Mouse (Mus musculus) embryonic facial prominence, embryonic 14.5 days (tissue): ENCODE data around the gene E130309D02Rik. TPM values are rescaled to one million over a fixed set of nuclear protein-coding genes. Genes with fewer than 3 reads are reported as not detected.

Source experiments
- ATAC-seq: fragments of 200-750 bp; cut with Nextera tagmentation; 2 replicates; pipeline ENCODE4 v1.8.0; 2017; ENCODE audit warnings: low read depth, moderate number of reproducible peaks, moderate TSS enrichment
- DNase-seq: peaks from one replicate; pipeline ENCODE4 v3.0.0-alpha.2; 2015; ENCODE audit warnings: low spot score
- H3K27ac ChIP-seq: fragments of 300-500 bp; sonication (generic); replicated peaks from 2 replicates; pipeline ENCODE4 v1.5.1; 2014; ENCODE audit warnings: low read depth, mild to moderate bottlenecking, low read length, moderate library complexity
- H3K27me3 ChIP-seq: fragments of 300-500 bp; sonication (generic); replicated peaks from 2 replicates; pipeline ENCODE4 v1.6.1; 2014; ENCODE audit warnings: low read length; ENCODE audit not compliant: control insufficient read depth, insufficient read depth
- H3K36me3 ChIP-seq: fragments of 300-500 bp; sonication (generic); 2 replicates; pipeline ENCODE4 v1.6.1; 2014; ENCODE audit warnings: low read length, mixed read lengths; ENCODE audit not compliant: control insufficient read depth, insufficient read depth
- H3K4me1 ChIP-seq: fragments of 300-500 bp; sonication (generic); 2 replicates; pipeline ENCODE4 v1.6.1; 2014; ENCODE audit warnings: antibody characterized with exemption, low read length; ENCODE audit not compliant: control insufficient read depth, insufficient read depth
- H3K4me2 ChIP-seq: fragments of 300-500 bp; sonication (generic); 2 replicates; pipeline ENCODE4 v1.6.1; 2014; ENCODE audit warnings: low read depth, mild to moderate bottlenecking, low read length, moderate library complexity, mixed read lengths
- H3K4me3 ChIP-seq: fragments of 300-500 bp; sonication (generic); 2 replicates; pipeline ENCODE4 v1.5.1; 2014; ENCODE audit warnings: low read depth, mild to moderate bottlenecking, low read length
- H3K9ac ChIP-seq: fragments of 300-500 bp; sonication (generic); 2 replicates; pipeline ENCODE4 v1.6.1; 2014; ENCODE audit warnings: low read depth, mild to moderate bottlenecking, low read length, moderate library complexity, mixed read lengths
- H3K9me3 ChIP-seq: fragments of 300-500 bp; sonication (generic); 2 replicates; pipeline ENCODE4 v1.6.1; 2016; ENCODE audit warnings: low read length; ENCODE audit not compliant: control insufficient read depth
- WGBS: fragments of 180-500 bp; shearing (Covaris S2); extraction: QIAGEN DNeasy Blood & Tissue Kit; methylation state at CpG from one replicate; pipeline ENCODE4 v1.1.7; 2014; 5-methylcytosine and 5-hydroxymethylcytosine counted together
- polyA plus RNA-seq: library from polyadenylated mRNA; unstranded; fragments of >200 nt; fragmentation: Nextera tagmentation; extraction: Ambion mirVana; gene quantifications from 2 replicates; pipeline ENCODE4 v1.2.1, GENCODE M21; 2014

E130309D02Rik gene
- 22.6 and 26.1 TPM in 2 replicates for polyA plus RNA-seq

DNA sequence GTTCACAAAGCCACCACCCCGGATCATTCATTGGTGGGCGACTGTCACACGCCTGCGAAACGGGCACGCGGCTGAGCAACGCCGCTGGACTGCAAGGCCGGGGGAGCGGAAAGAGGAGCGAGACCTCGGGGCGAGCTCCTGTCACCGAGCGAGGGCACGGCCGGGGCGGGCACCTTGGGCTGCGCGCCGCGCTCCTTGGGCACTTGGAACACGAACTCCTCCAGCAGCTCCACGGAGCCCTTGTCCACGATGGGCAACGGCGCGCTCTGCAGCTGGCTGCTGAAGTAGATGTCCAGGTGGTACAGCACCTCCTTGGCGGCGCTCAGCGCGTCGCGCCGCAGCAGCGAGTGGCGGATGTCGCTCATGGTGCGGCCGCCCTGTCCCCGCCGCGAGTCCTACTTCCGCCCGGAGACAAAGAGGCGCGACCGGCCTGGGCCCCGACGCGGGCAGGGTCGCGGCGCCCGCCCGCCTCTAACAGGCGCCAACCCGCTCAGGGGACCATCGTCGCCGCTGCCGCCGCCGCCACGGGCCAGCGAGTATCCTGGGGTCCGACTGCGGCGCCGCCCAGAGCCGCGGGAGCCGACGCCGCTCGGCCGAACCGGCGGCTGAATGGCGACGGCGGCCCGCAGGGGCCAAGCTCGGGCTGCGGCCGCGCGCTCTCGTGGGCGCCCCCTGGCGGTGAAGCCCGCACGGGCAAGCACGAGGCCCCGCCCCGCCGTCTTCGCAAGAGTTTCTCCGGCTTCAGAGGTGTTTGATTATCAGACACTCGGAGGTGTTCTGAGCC, at the start of gene E130309D02Rik:
Gene E130309D02Rik, minus strand, starts transcription at position 631 of the 784 bp plus-strand sequence.
- peak within 1 kb of the TSS; percentile 54 for H3K4me2 ChIP-seq
- H3K36me3 ChIP-seq: peaks cover 69% of the 10 kb centered on the region
- ATAC-seq (peak; percentile 86), DNase-seq (peak; percentile 84)
- peaks cover 12% of the 10 kb centered on the region; the same call in 1 of the 2 replicates for H3K4me1 ChIP-seq
- H3K9ac ChIP-seq: peak within 1 kb of the TSS; percentile 97
- no peaks in the 10 kb centered on the region for H3K9me3 ChIP-seq
- peak within 1 kb of the TSS; percentile 88 for H3K27ac ChIP-seq
- WGBS: under 1% methylated on average over 29 of the region's 101 CpGs
- no peaks in the 10 kb centered on the region for H3K27me3 ChIP-seq
- H3K4me3 ChIP-seq: peak within 1 kb of the TSS; percentile 92

- no peak overlapping the region for H3K27ac ChIP-seq
- peaks cover 46% of the 10 kb centered on the region for H3K27me3 ChIP-seq
- H3K36me3 ChIP-seq: no peaks in the 10 kb centered on the region
- ATAC-seq: peak; percentile 78
- peaks cover 11% of the 10 kb centered on the region for H3K4me1 ChIP-seq
- DNase-seq: peak; percentile 43
- WGBS: 1% methylated on average over 46 of the region's 47 CpGs
- no peaks in the 10 kb centered on the region for H3K9me3 ChIP-seq
- H3K9ac ChIP-seq: peak overlapping the region; percentile 58
- peak overlapping the region; percentile 92 for H3K4me2 ChIP-seq
- H3K4me3 ChIP-seq: peak overlapping the region; percentile 50
These were observed 48.8 kb upstream of the E130309D02Rik start for GRCm38 (mm10) chr5:143363678-143364615.

DNA sequence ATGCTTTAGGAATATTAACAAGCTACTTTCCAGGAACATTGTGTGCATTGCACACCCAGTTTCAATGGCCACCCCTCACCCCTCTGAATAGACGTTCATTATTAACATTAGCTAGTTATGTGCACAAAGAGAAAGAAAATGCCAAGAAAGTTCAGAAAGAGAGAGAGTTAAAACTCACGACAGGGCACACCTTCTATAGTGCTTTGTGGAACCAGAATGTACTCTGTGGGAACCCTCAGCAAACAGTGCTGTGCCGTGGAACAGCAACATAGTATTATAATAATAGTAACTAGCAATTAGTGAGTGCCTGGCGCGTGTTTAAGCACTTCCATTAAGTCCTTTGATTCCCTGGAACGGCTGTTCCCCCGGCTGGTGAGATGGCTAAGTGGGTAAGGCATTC, 46.3 kb upstream of the E130309D02Rik start:
- Histone ChIP-seq H3K4me3 (no peak overlapping the region), H3K4me1 (peaks cover 21% of the 10 kb centered on the region), H3K27me3 (peaks cover 38% of the 10 kb centered on the region), H3K36me3 (no peaks in the 10 kb centered on the region), H3K9ac (no peak overlapping the region), H3K27ac (no peak overlapping the region), H3K9me3 (no peaks in the 10 kb centered on the region), H3K4me2 (no peak overlapping the region)
- DNase-seq (no peak), ATAC-seq (no peak)
- WGBS: 57% methylated on average over 7 of the region's 7 CpGs

GRCm38 (mm10) chr5:143360000-143360399, 44.8 kb upstream of the E130309D02Rik start:
- DNase-seq: no peak
- peaks cover 27% of the 10 kb centered on the region for H3K27me3 ChIP-seq

DNA sequence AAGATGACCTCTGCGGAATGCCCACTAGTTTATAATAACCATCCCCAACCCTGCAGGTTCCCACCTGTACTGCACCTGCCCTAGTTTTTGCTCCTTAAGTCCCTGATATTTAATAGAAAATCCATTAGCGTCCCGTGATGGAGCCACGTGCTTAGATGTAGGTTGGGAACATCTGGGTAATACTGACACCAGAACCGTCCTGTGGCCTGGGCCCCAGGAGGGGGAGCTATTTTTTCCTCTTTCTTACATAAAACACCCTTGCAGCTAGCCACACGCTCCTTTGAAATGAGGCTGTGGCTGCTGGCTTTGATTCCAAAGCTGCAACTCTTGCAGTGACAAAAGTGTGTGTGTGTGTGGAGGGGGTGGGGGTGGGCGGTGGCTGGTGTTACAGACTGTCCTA, 44.1 kb upstream of the E130309D02Rik start:
- no peak overlapping the region for H3K9ac ChIP-seq
- H3K27ac ChIP-seq: no peak overlapping the region
- H3K36me3 ChIP-seq: no peaks in the 10 kb centered on the region
- 31% methylated on average over 7 of the region's 7 CpGs for WGBS
- H3K4me3 ChIP-seq: no peak overlapping the region
- H3K4me1 ChIP-seq: peaks cover 19% of the 10 kb centered on the region
- peaks cover 22% of the 10 kb centered on the region for H3K27me3 ChIP-seq
- H3K9me3 ChIP-seq: no peaks in the 10 kb centered on the region
- H3K4me2 ChIP-seq: no peak overlapping the region
- ATAC-seq: no peak
- no peak for DNase-seq

More at GRCm38 (mm10) chr5:143360000-143360399, 44.8 kb upstream of the E130309D02Rik start:
- no peaks in the 10 kb centered on the region for H3K9me3 ChIP-seq
- no peak overlapping the region for H3K4me3 ChIP-seq
- no peaks in the 10 kb centered on the region for H3K36me3 ChIP-seq
- H3K9ac ChIP-seq: no peak overlapping the region
- H3K27ac ChIP-seq: no peak overlapping the region
- ATAC-seq: no peak
- 60% methylated on average over 5 of the region's 5 CpGs for WGBS
- no peak overlapping the region for H3K4me2 ChIP-seq
- H3K4me1 ChIP-seq: peaks cover 21% of the 10 kb centered on the region

DNA sequence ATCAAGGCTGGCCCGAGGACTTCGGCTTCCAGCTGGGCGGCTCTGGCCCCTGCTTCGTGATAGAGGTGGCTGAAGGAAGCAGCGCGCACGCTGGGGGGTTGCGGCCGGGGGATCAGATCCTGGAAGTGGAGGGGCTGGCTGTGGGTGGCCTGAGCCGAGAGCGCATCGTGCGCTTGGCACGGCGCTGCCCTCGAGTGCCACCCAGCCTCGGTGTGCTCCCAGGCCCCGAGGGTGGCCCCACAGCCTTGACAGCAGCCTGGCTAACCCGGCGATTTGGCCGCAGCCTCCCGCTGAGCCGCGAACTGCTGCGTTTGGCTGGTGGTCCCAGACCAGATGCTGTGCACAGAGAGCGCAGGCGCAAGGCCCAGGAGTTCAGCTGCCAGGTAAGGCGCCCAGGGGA, 42.4 kb upstream of the E130309D02Rik start:
- Histone ChIP-seq H3K9me3 (0 out of 2 replicates have a peak, but pooled peaks cover 2% of the 10 kb centered on the region), H3K4me2 (peak overlapping the region; percentile 51), H3K27me3 (peaks cover 12% of the 10 kb centered on the region), H3K9ac (peak overlapping the region; percentile 57), H3K36me3 (no peaks in the 10 kb centered on the region), H3K27ac (no peak overlapping the region), H3K4me3 (peak overlapping the region; percentile 26), H3K4me1 (peaks cover 10% of the 10 kb centered on the region)
- under 1% methylated on average over 17 of the region's 28 CpGs for WGBS
- ATAC-seq (no peak), DNase-seq (no peak)

- WGBS: 17% methylated on average over 16 of the region's 17 CpGs
- H3K4me1 ChIP-seq: peaks cover 10% of the 10 kb centered on the region
- 0 out of 2 replicates have a peak, but pooled peaks cover 2% of the 10 kb centered on the region for H3K9me3 ChIP-seq
- peaks cover 12% of the 10 kb centered on the region for H3K27me3 ChIP-seq
- H3K27ac ChIP-seq: no peak within 1 kb of the TSS
- peak within 1 kb of the TSS; percentile 26 for H3K4me3 ChIP-seq
- no peaks in the 10 kb centered on the region for H3K36me3 ChIP-seq
- peak within 1 kb of the TSS; percentile 51 for H3K4me2 ChIP-seq
- DNase-seq (peak; percentile 11), ATAC-seq (peak; percentile 22; the same call in 1 of the 2 replicates)
- H3K9ac ChIP-seq: peak within 1 kb of the TSS; percentile 57
These were observed 41.7 kb upstream of the E130309D02Rik start, which contains the start of gene Grid2ip for GRCm38 (mm10) chr5:143356686-143357388. Gene Grid2ip (plus strand): TSS chr5:143357338.

DNA sequence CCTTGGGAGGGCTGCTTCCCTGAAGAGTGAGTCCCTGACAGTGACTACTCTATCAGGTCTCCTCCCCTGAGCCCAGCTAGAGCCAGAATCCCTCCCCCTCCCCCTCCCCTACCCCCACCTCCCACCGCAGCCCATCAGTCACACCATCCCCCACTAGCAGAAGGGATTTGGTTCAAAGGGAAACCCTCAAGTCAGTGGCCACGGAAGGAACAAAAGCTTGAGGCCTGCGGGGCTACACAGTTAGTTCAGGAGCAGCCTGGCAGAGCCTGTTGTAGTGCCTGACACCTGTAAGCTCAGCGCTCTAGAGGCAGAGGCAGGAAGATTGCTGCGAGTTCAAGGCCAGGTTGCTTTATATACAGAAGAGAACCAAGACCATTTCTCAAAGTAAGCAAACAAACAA, 40.9 kb upstream of the E130309D02Rik start:
- 36% methylated on average over 5 of the region's 5 CpGs for WGBS
- H3K27me3 ChIP-seq: peaks cover 12% of the 10 kb centered on the region

More for the DNA sequence above, 40.9 kb upstream of the E130309D02Rik start:
- Histone ChIP-seq H3K27ac (no peak overlapping the region), H3K4me1 (peaks cover 10% of the 10 kb centered on the region), H3K9ac (no peak overlapping the region), H3K9me3 (0 out of 2 replicates have a peak, but pooled peaks cover 2% of the 10 kb centered on the region), H3K4me3 (no peak overlapping the region), H3K36me3 (no peaks in the 10 kb centered on the region), H3K4me2 (no peak overlapping the region)
- DNase-seq (no peak), ATAC-seq (no peak)
